Mouse (Mus musculus): ENCODE results near the gene Cxcl3. TPM values are rescaled to one million over a fixed set of nuclear protein-coding genes. Genes with fewer than 3 reads are reported as not detected.
A peak's percentile ranks its signal among the peaks of the same experiment; 100 is the strongest.

Gene Cxcl3
- polyA plus RNA-seq, 1 experiment from 2014 or later: 0.18 TPM

DNA sequence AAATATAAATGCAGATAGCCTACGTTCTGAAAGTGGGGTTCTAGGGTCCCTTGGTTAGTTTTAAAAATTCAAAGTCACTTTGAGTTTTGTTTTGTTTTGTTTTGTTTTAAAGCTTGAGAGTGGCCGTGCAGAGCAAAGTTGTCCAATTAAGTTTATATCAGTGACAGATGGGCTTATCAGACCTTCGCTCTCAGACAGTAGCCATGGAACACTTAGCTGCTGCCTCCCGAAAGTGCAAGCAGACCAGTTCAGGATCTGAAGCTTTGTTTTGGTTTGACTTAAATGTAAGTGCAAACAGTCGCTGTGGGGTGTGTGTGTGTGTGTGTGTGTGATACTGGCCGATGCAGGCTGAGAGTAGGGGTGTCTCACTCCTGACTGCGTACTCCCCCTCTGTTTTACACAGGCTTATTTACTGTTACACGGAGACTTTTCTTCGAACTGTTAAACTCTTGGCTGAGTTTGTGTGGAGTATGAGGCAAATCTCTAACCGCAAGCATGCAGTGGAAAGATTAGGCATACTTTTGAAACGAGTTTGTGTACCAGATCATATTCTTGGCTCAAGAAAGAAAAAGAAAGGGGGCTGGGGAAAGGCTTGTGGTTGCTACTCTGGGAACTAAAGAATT is 46.4 kb downstream of the Cxcl3 start:
- peak overlapping the region; percentile 79 for H3K27ac ChIP-seq (ENCODE audit: low read depth)
- WGBS: 31% methylated on average over 11 of the region's 11 CpGs
- peak; percentile 69 for ATAC-seq (ENCODE audit: insufficient read depth)

DNA sequence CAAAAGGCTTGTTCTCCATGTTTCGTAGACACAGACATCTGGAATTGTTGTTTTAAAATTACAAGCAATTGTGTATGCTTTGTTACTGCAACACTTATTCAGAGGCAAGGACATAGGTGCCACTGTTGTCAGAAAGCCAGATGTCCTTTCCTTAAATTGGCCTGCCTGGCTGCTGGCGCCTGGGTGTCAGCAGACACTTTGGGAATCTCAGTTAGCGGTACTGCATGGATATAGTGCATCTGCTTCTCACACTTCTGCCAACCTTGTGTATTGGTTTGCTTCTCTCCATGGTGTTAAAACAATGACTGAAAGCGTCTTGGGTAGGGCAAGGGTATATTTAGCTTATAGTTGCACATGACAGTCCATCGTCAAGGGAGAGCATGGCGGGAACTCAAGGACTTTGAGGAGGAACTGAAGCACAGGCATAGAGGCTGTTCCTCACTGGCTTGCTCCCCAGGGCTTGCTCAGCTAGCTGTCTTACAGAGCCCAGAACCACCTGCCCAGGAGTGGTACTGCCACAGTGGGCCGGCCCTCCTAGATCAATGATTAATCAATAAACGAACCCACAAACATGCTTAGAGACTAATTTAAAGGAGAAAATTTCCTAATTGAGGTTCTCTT is 47.0 kb downstream of the Cxcl3 start:
- 72% methylated on average over 8 of the region's 8 CpGs for WGBS
- 0 out of 2 replicates have a peak, but pooled peaks cover 3% of the 10 kb centered on the region for H3K4me1 ChIP-seq (ENCODE audit: insufficient read depth)
- H3K27me3 ChIP-seq (ENCODE audit: insufficient read depth, low read length): no peaks in the 10 kb centered on the region
- no peak overlapping the region for H3K27ac ChIP-seq (ENCODE audit: low read depth)
- no peak overlapping the region for H3K4me3 ChIP-seq (ENCODE audit: low read depth, low read length)
- ATAC-seq (ENCODE audit: insufficient read depth) (peak; percentile 54; the same call in 1 of the 2 replicates), DNase-seq (peak; percentile 69)
- no peak for TF ChIP-seq CTCF (IDR thresholded peaks at IDR 0.05; ENCODE audit: low read depth)
- no peak overlapping the region for H3K9ac ChIP-seq
- H3K9me3 ChIP-seq (ENCODE audit: low read depth, low read length): no peaks in the 10 kb centered on the region
- no peaks in the 10 kb centered on the region for H3K36me3 ChIP-seq (ENCODE audit: insufficient read depth)
- H3K4me2 ChIP-seq: no peak overlapping the region

More for the DNA sequence above, 46.4 kb downstream of the Cxcl3 start:
- TF ChIP-seq CTCF (IDR thresholded peaks at IDR 0.05; ENCODE audit: low read depth): no peak
- Histone ChIP-seq H3K36me3 (ENCODE audit: insufficient read depth) (no peaks in the 10 kb centered on the region), H3K9ac (no peak overlapping the region), H3K4me2 (peak overlapping the region; percentile 16; the same call in 1 of the 2 replicates), H3K4me3 (ENCODE audit: low read depth, low read length) (no peak overlapping the region), H3K4me1 (ENCODE audit: insufficient read depth) (0 out of 2 replicates have a peak, but pooled peaks cover 3% of the 10 kb centered on the region), H3K9me3 (ENCODE audit: low read depth, low read length) (no peaks in the 10 kb centered on the region), H3K27me3 (ENCODE audit: insufficient read depth, low read length) (no peaks in the 10 kb centered on the region)
- DNase-seq: no peak

DNA sequence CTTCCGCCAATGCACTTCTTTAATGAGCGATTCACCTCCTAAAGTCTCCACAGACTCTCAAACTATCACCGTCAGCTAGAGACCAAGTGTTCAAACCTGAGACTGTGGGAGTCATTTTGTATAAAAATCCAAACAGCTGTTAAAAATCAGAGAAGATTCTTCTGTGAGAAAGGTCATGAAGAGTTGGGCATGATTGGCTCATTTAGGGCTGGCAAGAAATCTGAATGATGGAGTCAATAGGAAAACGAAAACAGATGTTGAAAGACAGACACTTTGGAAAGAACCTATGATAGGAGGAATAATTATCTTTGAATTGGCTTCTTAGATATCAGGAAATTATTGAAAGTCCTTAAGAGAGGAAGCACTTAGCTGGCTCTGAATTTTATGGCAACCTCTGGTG is 48.5 kb downstream of the Cxcl3 start:
- Histone ChIP-seq H3K9me3 (ENCODE audit: low read depth, low read length) (no peaks in the 10 kb centered on the region), H3K4me1 (ENCODE audit: insufficient read depth) (0 out of 2 replicates have a peak, but pooled peaks cover 3% of the 10 kb centered on the region), H3K9ac (no peak overlapping the region), H3K36me3 (ENCODE audit: insufficient read depth) (no peaks in the 10 kb centered on the region), H3K27me3 (ENCODE audit: insufficient read depth, low read length) (no peaks in the 10 kb centered on the region), H3K27ac (ENCODE audit: low read depth) (no peak overlapping the region), H3K4me2 (no peak overlapping the region), H3K4me3 (ENCODE audit: low read depth, low read length) (no peak overlapping the region)
- no peak for DNase-seq
- ATAC-seq (ENCODE audit: insufficient read depth): no peak
- TF ChIP-seq CTCF (IDR thresholded peaks at IDR 0.05; ENCODE audit: low read depth): no peak
- 84% methylated on average over 4 of the region's 4 CpGs for WGBS

DNA sequence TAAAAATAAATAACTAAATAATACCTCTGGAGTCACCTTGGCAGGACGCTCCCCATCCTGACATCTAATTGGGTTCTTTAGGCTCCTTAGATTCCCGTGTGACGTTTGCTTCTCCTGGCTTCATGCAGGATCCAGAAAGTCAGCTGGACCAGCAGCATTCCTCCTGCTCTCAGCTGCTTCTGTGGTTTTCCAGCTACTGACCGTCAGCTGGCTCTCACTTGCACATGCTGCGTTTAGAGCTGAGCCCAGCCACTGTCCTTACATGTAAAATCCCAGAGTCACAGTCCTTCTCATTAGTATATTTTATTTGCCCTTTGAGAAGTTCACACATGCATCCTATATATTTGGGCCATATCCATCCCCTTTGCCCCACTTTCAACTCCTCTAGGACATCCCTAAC is 52.7 kb downstream of the Cxcl3 start:
- ATAC-seq (ENCODE audit: insufficient read depth): no peak
- no peak for TF ChIP-seq CTCF (IDR thresholded peaks at IDR 0.05; ENCODE audit: low read depth)

More for the DNA sequence above, 52.7 kb downstream of the Cxcl3 start:
- H3K27me3 ChIP-seq (ENCODE audit: insufficient read depth, low read length): no peaks in the 10 kb centered on the region
- no peak overlapping the region for H3K27ac ChIP-seq (ENCODE audit: low read depth)
- H3K9me3 ChIP-seq (ENCODE audit: low read depth, low read length): no peaks in the 10 kb centered on the region
- DNase-seq: no peak
- no peak overlapping the region for H3K9ac ChIP-seq
- no peaks in the 10 kb centered on the region for H3K4me1 ChIP-seq (ENCODE audit: insufficient read depth)
- no peak overlapping the region for H3K4me3 ChIP-seq (ENCODE audit: low read depth, low read length)
- WGBS: 54% methylated on average over 5 of the region's 5 CpGs
- H3K36me3 ChIP-seq (ENCODE audit: insufficient read depth): no peaks in the 10 kb centered on the region
- H3K4me2 ChIP-seq: no peak overlapping the region

Small RNAs within 50 kb of the gene (microRNA-seq; reads per million reads assigned to microRNA genes)
- gene Gm24322 (ENCODE audit: borderline number of aligned reads): not detected

Other genes with a start within 250 kb of the Cxcl3 start
- 0.14 and 0.30 TPM in 2 replicates for gene 5830473C10Rik, start 225.0 kb upstream of the Cxcl3 start, polyA plus RNA-seq (2014; fragmentation: Nextera tagmentation; extraction: Ambion mirVana)
- 2.5 and 2.9 TPM in 2 replicates for gene Rassf6, start 145.4 kb upstream of the Cxcl3 start, polyA plus RNA-seq (2014; fragmentation: Nextera tagmentation; extraction: Ambion mirVana)
- gene Cxcl5, start 26.7 kb upstream of the Cxcl3 start, polyA plus RNA-seq (2014; fragmentation: Nextera tagmentation; extraction: Ambion mirVana): 0.19 TPM in 1 of 2 replicates, not detected in the other
- 8.4 and 9.2 TPM in 2 replicates for gene Ppbp, start 17.6 kb upstream of the Cxcl3 start, polyA plus RNA-seq (2014; fragmentation: Nextera tagmentation; extraction: Ambion mirVana)
- gene Pf4, start 13.7 kb upstream of the Cxcl3 start, polyA plus RNA-seq (2014; fragmentation: Nextera tagmentation; extraction: Ambion mirVana): 57.3 and 60.3 TPM in 2 replicates
- gene Cxcl15, start 8.4 kb downstream of the Cxcl3 start, polyA plus RNA-seq (2014; fragmentation: Nextera tagmentation; extraction: Ambion mirVana): 11.4 and 11.7 TPM in 2 replicates
- 0.72 and 1.3 TPM in 2 replicates for gene Cxcl1, start 105.1 kb downstream of the Cxcl3 start, polyA plus RNA-seq (2014; fragmentation: Nextera tagmentation; extraction: Ambion mirVana)
- gene Cxcl2, start 117.8 kb downstream of the Cxcl3 start, polyA plus RNA-seq (2014; fragmentation: Nextera tagmentation; extraction: Ambion mirVana): not detected in 2 replicates
- 49.9 and 51.2 TPM in 2 replicates for gene Mthfd2l, start 145.0 kb downstream of the Cxcl3 start, polyA plus RNA-seq (2014; fragmentation: Nextera tagmentation; extraction: Ambion mirVana)
- gene Epgn, start 241.4 kb downstream of the Cxcl3 start, polyA plus RNA-seq (2014; fragmentation: Nextera tagmentation; extraction: Ambion mirVana): 0.18 TPM in 1 of 2 replicates, not detected in the other

Measured in lung, embryonic 14.5 days (tissue).